Comparison of ENCODE assay signal across 10 mouse cellular contexts in genomic region chr6:28279886-28280285, GRCm38 (mm10).
DNase-seq lines count a peak whose midpoint lies in the region.
"Had no signal": no experiment of that assay in that cellular context is flagged by ENCODE, and none has a peak within 500 bp of the region (broad histone marks: within the 10 kb centered on the region; RNA-seq: fewer than 3 reads in every experiment).

No protein-coding gene starts in this region.

- peak; percentile 7 for DNase-seq in cerebellum, adult 8-10 months
- DNase-seq in frontal cortex, adult 2 months (ENCODE audit: extremely low spot score in 1 of 2, low spot score in 1 of 2) = peak; percentile 49 to 67
- peak; percentile 24 to 66 for DNase-seq in layer of hippocampus, postnatal 14 days (ENCODE audit: low spot score in 2 of 2)
- peak; percentile 58 to 76 for DNase-seq in right cerebral cortex, adult 2 months (ENCODE audit: low spot score in 2 of 2)
- no peak for DNase-seq in heart, postnatal 25 days (ENCODE audit: low spot score)
- DNase-seq in kidney, postnatal 36 days = no peak
- no peak for DNase-seq in testis, postnatal 14 days (ENCODE audit: low spot score)
- DNase-seq: gastrocnemius, postnatal 14 days; liver, embryonic 13.5 days; lung, postnatal 14 days had no signal

- intact Hi-C loops in heart, postnatal 25 days (cut with DNase I) = no loop called here

Comparison
In these comparisons a context has a peak if more than half of its experiments do, and no peak if none do; other contexts are left out.
1. DNase-seq: peak in cerebellum, adult 8-10 months (single experiment), frontal cortex, adult 2 months (2 of 2), layer of hippocampus, postnatal 14 days (2 of 2) and right cerebral cortex, adult 2 months (2 of 2); none in heart, postnatal 25 days (single experiment), kidney, postnatal 36 days (0 of 2) and testis, postnatal 14 days (single experiment).